Mouse (Mus musculus) megakaryocyte, embryonic 14.5 days (primary cell): ENCODE measurements around the gene Ano2.

Experiments used
- FLI1 ChIP-seq: IDR thresholded peaks from 2 replicates; pipeline ENCODE4 v1.6.1; 2012; ENCODE audit warnings: low read length, inconsistent platforms, mixed read lengths
- GATA1 ChIP-seq: IDR thresholded peaks from 3 replicates; pipeline ENCODE4 v1.6.1; 2012; ENCODE audit warnings: mixed read lengths, low read length, inconsistent platforms, borderline replicate concordance

DNA sequence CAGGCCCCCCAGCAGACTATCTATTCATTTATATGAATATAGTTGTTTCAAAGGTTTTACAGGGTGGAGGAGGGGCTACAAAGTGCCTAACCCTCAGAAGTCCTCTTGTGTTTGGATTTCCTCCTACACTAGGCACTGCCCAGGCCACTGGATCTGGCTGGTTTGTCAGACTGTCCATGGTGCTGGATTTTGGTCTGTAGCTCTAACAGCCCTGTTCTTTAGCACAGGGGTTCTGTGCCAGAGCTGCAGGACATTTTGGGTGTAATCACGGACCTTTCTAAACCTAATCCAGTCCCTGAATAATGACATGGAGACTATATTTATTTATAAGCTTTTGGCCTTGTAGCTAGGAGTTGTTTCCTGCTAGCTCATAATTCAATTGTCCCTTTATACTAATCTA, 328.2 kb downstream of the Ano2 start:
- TF ChIP-seq GATA1 = no peak
- TF ChIP-seq FLI1 = no peak
